Mouse (Mus musculus) naive thymus-derived CD4-positive, alpha-beta T cell, adult 5 months (primary cell): ENCODE results near the gene Zfp987. TPM values are rescaled to one million over a fixed set of nuclear protein-coding genes. Genes with fewer than 3 reads are reported as not detected.

Experiments
- polyA plus RNA-seq: library from polyadenylated mRNA; unstranded; fragments of 100-300 nt; shearing (Covaris generic); gene quantifications from one replicate; pipeline ENCODE4 v1.2.1, GENCODE M21; 2017

The Zfp987 gene
- polyA plus RNA-seq, result 1.3 TPM

GRCm38 (mm10) chr4:146096998-146097397, at the start of gene Zfp987:
TSS of gene Zfp987 (plus strand) at chr4:146097298.

GRCm38 (mm10) chr4:146156524-146156923, 59.4 kb downstream of the Zfp987 start, which contains the start of gene Zfp600:
TSS of gene Zfp600 (plus strand) at chr4:146156824.

Other genes starting within 250 kb of the Zfp987 start
- gene Zfp986, start 228.5 kb upstream of the Zfp987 start, polyA plus RNA-seq, result not detected
- not detected for gene Zfp600, start 59.5 kb downstream of the Zfp987 start, polyA plus RNA-seq